Mouse (Mus musculus) heart, postnatal 10 days (tissue): Measurements from ENCODE around the gene Nacad. TPM values are rescaled to one million over a fixed set of nuclear protein-coding genes. Genes with fewer than 3 reads are reported as not detected.

ENCODE experiments used
- DNase-seq, 2 experiments: peaks; one replicate each; pipeline ENCODE4 v3.0.0; 2021
- intact Hi-C: fragments of 180-260 bp; cut with DNase I; formaldehyde crosslinking; loops from one replicate; pipeline ENCODE4 v1.15.1; 2025
- total RNA-seq, 2 experiments: library from RNA; stranded (reverse); gene quantifications; 2 replicates each; pipeline ENCODE4 v1.2.3; 2021

Gene Nacad
- total RNA-seq, 2 experiments from 2014 or later: 0.60 to 1.1 TPM

GRCm38 (mm10) chr11:6587249-6587940 is 18.5 kb downstream of the Nacad start:
- DNase-seq: no peak
- intact Hi-C loops: no loop called here

- intact Hi-C loops: no loop called here
- peak in 1 of 2 experiments; percentile 42 for DNase-seq
These were observed 19.2 kb downstream of the Nacad start for GRCm38 (mm10) chr11:6586660-6587059.

GRCm38 (mm10) chr11:6585748-6586147 is 20.1 kb downstream of the Nacad start:
- no peak for DNase-seq
- intact Hi-C loops: no loop called here

GRCm38 (mm10) chr11:6581560-6581959 is 24.3 kb downstream of the Nacad start:
- DNase-seq: no peak
- intact Hi-C loops: no loop called here

GRCm38 (mm10) chr11:6580065-6580750 is 25.6 kb downstream of the Nacad start:
- DNase-seq: no peak
- intact Hi-C loops: no loop called here

GRCm38 (mm10) chr11:6579361-6579760 is 26.5 kb downstream of the Nacad start:
- intact Hi-C loops: no loop called here
- no peak for DNase-seq

- intact Hi-C loops: no loop called here
- no peak for DNase-seq
These were observed 29.7 kb downstream of the Nacad start for GRCm38 (mm10) chr11:6576151-6576550.

- DNase-seq: no peak
- intact Hi-C loops: no loop called here
These were observed 36.5 kb downstream of the Nacad start for GRCm38 (mm10) chr11:6569410-6569777.

GRCm38 (mm10) chr11:6568584-6569409 is 37.1 kb downstream of the Nacad start:
- peak; percentile 55 to 59 for DNase-seq
- intact Hi-C loops: no loop called here

- no peak for DNase-seq
- intact Hi-C loops: no loop called here
These were observed 37.9 kb downstream of the Nacad start for GRCm38 (mm10) chr11:6567951-6568350.

GRCm38 (mm10) chr11:6566496-6566895 is 39.4 kb downstream of the Nacad start:
- intact Hi-C loops: no loop called here
- DNase-seq: no peak

GRCm38 (mm10) chr11:6563201-6563600 is 42.7 kb downstream of the Nacad start:
- DNase-seq: no peak
- intact Hi-C loops: no loop called here

- intact Hi-C loops: no loop called here
- no peak for DNase-seq
These were observed 43.5 kb downstream of the Nacad start for GRCm38 (mm10) chr11:6562359-6562758.

- intact Hi-C loops: no loop called here
- no peak for DNase-seq
These were observed 44.4 kb downstream of the Nacad start for GRCm38 (mm10) chr11:6561474-6561873.

GRCm38 (mm10) chr11:6560655-6561360 is 45.0 kb downstream of the Nacad start:
- intact Hi-C loops: no loop called here
- DNase-seq: peak; percentile 41 to 42

GRCm38 (mm10) chr11:6559996-6560395 is 45.9 kb downstream of the Nacad start:
- intact Hi-C loops: no loop called here
- DNase-seq: no peak

GRCm38 (mm10) chr11:6558234-6558633 is 47.6 kb downstream of the Nacad start:
- intact Hi-C loops: no loop called here
- no peak for DNase-seq

GRCm38 (mm10) chr11:6550201-6550600 is 55.7 kb downstream of the Nacad start:
- intact Hi-C loops: no loop called here
- DNase-seq: no peak

GRCm38 (mm10) chr11:6549770-6550169 is 56.1 kb downstream of the Nacad start:
- no peak for DNase-seq
- intact Hi-C loops: loop anchor here (5.0 kb wide), 2 partner anchors 77 to 78 kb away; partner anchors contain the start of gene Tbrg4
